Comparison of ENCODE assay signal across 9 mouse cellular contexts in the genomic region with DNA sequence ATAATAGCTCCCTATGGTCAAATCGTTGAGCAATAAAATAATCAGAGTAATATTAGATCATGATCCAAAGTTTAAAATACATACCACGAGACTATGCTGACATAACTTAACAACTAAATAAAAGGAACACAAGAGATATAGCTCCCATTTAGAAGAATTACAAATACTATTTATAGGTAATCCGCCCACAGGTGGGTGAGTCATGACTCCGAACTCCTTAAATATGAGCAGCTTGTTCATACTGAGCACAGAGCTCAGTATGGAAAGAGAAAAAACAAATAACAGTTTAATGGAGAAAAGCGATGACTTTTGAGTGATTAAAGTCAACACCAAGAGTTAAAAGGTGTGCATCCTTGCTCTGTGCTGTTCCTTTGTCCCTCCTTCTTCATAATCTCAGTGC.
"Had no signal": no experiment of that assay in that cellular context is flagged by ENCODE, and none has a peak within 500 bp of the region (broad histone marks: within the 10 kb centered on the region; RNA-seq: fewer than 3 reads in every experiment).

No protein-coding gene starts in this region.

- H3K27ac ChIP-seq: limb, embryonic 10.5 days; liver, embryonic 15.5 days; midbrain, embryonic 13.5 days had no signal

- H3K4me1 ChIP-seq: limb, embryonic 10.5 days; liver, embryonic 15.5 days; midbrain, embryonic 13.5 days had no signal

- H3K4me3 ChIP-seq: limb, embryonic 10.5 days; liver, embryonic 15.5 days; midbrain, embryonic 13.5 days had no signal

- DNase-seq: kidney, adult 8-10 months; kidney, postnatal 25 days; lung, adult 2 months; lung, postnatal 36 days; thymus, adult 18-20 months; thymus, postnatal 14 days had no signal
